Mouse (Mus musculus): ENCODE measurements around the gene Myt1. TPM values are rescaled to one million over a fixed set of nuclear protein-coding genes. Genes with fewer than 3 reads are reported as not detected.

Gene Myt1
- polyA plus RNA-seq, 1 experiment from 2014 or later: 24.6 TPM

DNA sequence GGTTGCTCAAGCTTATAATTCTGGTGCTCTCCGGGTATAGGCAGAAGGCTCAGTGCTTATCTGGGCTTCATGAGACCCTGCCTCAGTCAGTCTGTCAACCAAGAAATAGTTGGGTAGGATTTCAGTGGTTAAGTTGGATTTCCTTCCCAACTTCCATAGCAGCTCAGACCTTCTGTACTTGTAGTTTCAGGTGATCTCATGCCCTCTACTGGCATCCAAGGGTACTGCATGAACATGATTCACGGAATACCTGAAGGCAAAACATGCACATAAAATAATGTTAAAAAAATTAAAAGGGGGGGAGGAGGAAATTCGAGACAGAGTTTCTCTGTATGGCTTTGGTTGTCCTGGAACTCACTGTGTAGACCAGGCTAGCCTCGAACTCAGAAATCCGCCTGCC lies 103.8 kb downstream of the Myt1 start:
- Histone ChIP-seq H3K27me3 (replicated peaks) (no peaks in the 10 kb centered on the region), H3K9ac (no peak overlapping the region), H3K36me3 (replicated peaks) (peaks cover 17% of the 10 kb centered on the region; the same call in 1 of the 2 replicates), H3K9me3 (no peaks in the 10 kb centered on the region), H3K4me3 (no peak overlapping the region), H3K27ac (no peak overlapping the region), H3K4me2 (no peak overlapping the region), H3K4me1 (peaks cover 28% of the 10 kb centered on the region)
- no peak for ATAC-seq (replicated peaks)
- 57% methylated on average over 5 of the region's 5 CpGs for WGBS

DNA sequence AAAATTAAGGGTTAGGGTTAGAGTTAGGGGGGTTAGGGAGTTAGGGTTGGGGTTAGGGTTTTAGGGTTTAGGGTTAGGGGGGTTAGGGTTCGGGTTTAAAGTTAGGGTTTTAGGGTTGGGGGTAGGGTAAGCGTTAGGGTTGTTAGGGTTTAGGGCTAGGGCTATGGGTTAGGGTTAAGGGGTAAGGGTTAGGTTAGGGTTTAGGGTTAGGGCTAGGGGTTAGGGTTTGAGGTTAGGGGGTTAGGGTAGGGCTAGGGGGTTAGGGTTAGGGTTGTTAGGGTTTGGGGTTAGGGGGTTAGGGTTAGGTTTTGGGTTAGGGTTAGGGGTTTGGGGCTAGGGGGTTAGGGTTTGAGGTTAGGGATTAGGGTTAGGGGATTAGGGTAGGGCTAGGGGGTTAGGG lies 107.9 kb downstream of the Myt1 start:
- Histone ChIP-seq H3K27ac (no peak overlapping the region), H3K9ac (no peak overlapping the region), H3K9me3 (no peaks in the 10 kb centered on the region), H3K4me2 (no peak overlapping the region), H3K4me3 (no peak overlapping the region), H3K4me1 (peaks cover 8% of the 10 kb centered on the region), H3K27me3 (replicated peaks) (no peaks in the 10 kb centered on the region), H3K36me3 (replicated peaks) (peaks cover 17% of the 10 kb centered on the region; the same call in 1 of the 2 replicates)
- no peak for ATAC-seq (replicated peaks)
- WGBS: 94% methylated on average over 2 of the region's 2 CpGs

Other genes starting within 250 kb of the Myt1 start
- 291 and 297 TPM in 2 replicates for gene Dnajc5, start 242.8 kb upstream of the Myt1 start, polyA plus RNA-seq (2015; fragmentation: Nextera tagmentation; extraction: Ambion mirVana)
- gene Uckl1, start 178.4 kb upstream of the Myt1 start, polyA plus RNA-seq (2015; fragmentation: Nextera tagmentation; extraction: Ambion mirVana): 77.2 and 81.8 TPM in 2 replicates
- 68.4 and 69.0 TPM in 2 replicates for gene Prpf6, start 171.5 kb upstream of the Myt1 start, polyA plus RNA-seq (2015; fragmentation: Nextera tagmentation; extraction: Ambion mirVana)
- 97.1 and 111 TPM in 2 replicates for gene Zfp512b, start 170.5 kb upstream of the Myt1 start, polyA plus RNA-seq (2015; fragmentation: Nextera tagmentation; extraction: Ambion mirVana)
- 232 and 239 TPM in 2 replicates for gene Samd10, start 164.1 kb upstream of the Myt1 start, polyA plus RNA-seq (2015; fragmentation: Nextera tagmentation; extraction: Ambion mirVana)
- not detected in 2 replicates for gene Gm29797, start 106.3 kb upstream of the Myt1 start, polyA plus RNA-seq (2015; fragmentation: Nextera tagmentation; extraction: Ambion mirVana)
- 18.3 and 19.7 TPM in 2 replicates for gene Sox18, start 91.7 kb upstream of the Myt1 start, polyA plus RNA-seq (2015; fragmentation: Nextera tagmentation; extraction: Ambion mirVana)
- 52.2 and 54.5 TPM in 2 replicates for gene Tcea2, start 83.0 kb upstream of the Myt1 start, polyA plus RNA-seq (2015; fragmentation: Nextera tagmentation; extraction: Ambion mirVana)
- gene Rgs19, start 69.4 kb upstream of the Myt1 start, polyA plus RNA-seq (2015; fragmentation: Nextera tagmentation; extraction: Ambion mirVana): 65.4 and 67.3 TPM in 2 replicates
- not detected in 2 replicates for gene Lkaaear1, start 64.9 kb upstream of the Myt1 start, polyA plus RNA-seq (2015; fragmentation: Nextera tagmentation; extraction: Ambion mirVana)
- 106 and 107 TPM in 2 replicates for gene Oprl1, start 48.3 kb upstream of the Myt1 start, polyA plus RNA-seq (2015; fragmentation: Nextera tagmentation; extraction: Ambion mirVana)
- gene Pcmtd2, start 74.5 kb downstream of the Myt1 start, polyA plus RNA-seq (2015; fragmentation: Nextera tagmentation; extraction: Ambion mirVana): 30.3 and 35.5 TPM in 2 replicates
- 76.6 and 79.9 TPM in 2 replicates for gene Polr3k, start 101.0 kb downstream of the Myt1 start, polyA plus RNA-seq (2015; fragmentation: Nextera tagmentation; extraction: Ambion mirVana)
- gene Gm14496, start 227.8 kb downstream of the Myt1 start, polyA plus RNA-seq (2015; fragmentation: Nextera tagmentation; extraction: Ambion mirVana): not detected in 2 replicates